Mouse (Mus musculus) C2C12 (cell line): Measurements from ENCODE around the gene Pard3b. TPM values are rescaled to one million over a fixed set of nuclear protein-coding genes. Genes with fewer than 3 reads are reported as not detected.

ENCODE experiments used
- H3K27me3 ChIP-seq: one replicate; pipeline ENCODE4 v1.6.1; 2011; ENCODE audit not compliant: control insufficient read depth, insufficient read depth, insufficient read length
- H3K36me3 ChIP-seq: one replicate; pipeline ENCODE4 v1.6.1; 2011; ENCODE audit not compliant: control insufficient read depth, insufficient read depth
- H3K4me3 ChIP-seq: one replicate; pipeline ENCODE4 v1.5.1; 2011; ENCODE audit warnings: mild to moderate bottlenecking, control low read depth; ENCODE audit not compliant: poor library complexity, insufficient read depth, severe bottlenecking
- H3K79me2 ChIP-seq: one replicate; pipeline ENCODE4 v1.6.1; 2011; ENCODE audit not compliant: control insufficient read depth, insufficient read depth
- H3K79me3 ChIP-seq: one replicate; pipeline ENCODE4 v1.6.1; 2011; ENCODE audit warnings: low read depth, control low read depth
- H3ac ChIP-seq: one replicate; pipeline ENCODE3; 2011; ENCODE audit warnings: low read depth; ENCODE audit not compliant: control insufficient read depth, insufficient read length
- CEBPB ChIP-seq: IDR thresholded peaks from one replicate; pipeline ENCODE4 v1.6.1; 2011; ENCODE audit warnings: low read depth, mild to moderate bottlenecking, control low read depth, moderate library complexity
- CTCF ChIP-seq: IDR thresholded peaks from one replicate; pipeline ENCODE4 v1.5.1; 2011; ENCODE audit not compliant: control insufficient read depth, insufficient read depth, insufficient read length
- FOSL1 ChIP-seq: IDR thresholded peaks from one replicate; pipeline ENCODE4 v1.8.0; 2011; ENCODE audit warnings: mild to moderate bottlenecking, low read length; ENCODE audit not compliant: poor library complexity, insufficient read depth, severe bottlenecking
- MAX ChIP-seq: IDR thresholded peaks from one replicate; pipeline ENCODE4 v1.6.1; 2011; ENCODE audit warnings: mild to moderate bottlenecking, control low read depth
- MYOD1 ChIP-seq: IDR thresholded peaks from one replicate; pipeline ENCODE4 v1.6.1; 2011; ENCODE audit warnings: low read depth; ENCODE audit not compliant: control insufficient read depth, insufficient read length
- MYOG ChIP-seq: IDR thresholded peaks from one replicate; pipeline ENCODE4 v1.6.1; 2011; ENCODE audit not compliant: control insufficient read depth, insufficient read length; ENCODE audit errors: extremely low read depth
- USF1 ChIP-seq: IDR thresholded peaks from one replicate; pipeline ENCODE4 v1.6.1; 2011; ENCODE audit warnings: low read depth, mild to moderate bottlenecking, control low read depth, moderate library complexity
- polyA plus RNA-seq: library from polyadenylated mRNA; unstranded; fragments of >200 nt; fragmentation: generic; extraction: Trizol; gene quantifications from one replicate; pipeline ENCODE4 v1.2.1, GENCODE M21; 2012; ENCODE audit warnings: missing spikeins

Gene Pard3b
- polyA plus RNA-seq, 1 experiment = 0.20 TPM

DNA sequence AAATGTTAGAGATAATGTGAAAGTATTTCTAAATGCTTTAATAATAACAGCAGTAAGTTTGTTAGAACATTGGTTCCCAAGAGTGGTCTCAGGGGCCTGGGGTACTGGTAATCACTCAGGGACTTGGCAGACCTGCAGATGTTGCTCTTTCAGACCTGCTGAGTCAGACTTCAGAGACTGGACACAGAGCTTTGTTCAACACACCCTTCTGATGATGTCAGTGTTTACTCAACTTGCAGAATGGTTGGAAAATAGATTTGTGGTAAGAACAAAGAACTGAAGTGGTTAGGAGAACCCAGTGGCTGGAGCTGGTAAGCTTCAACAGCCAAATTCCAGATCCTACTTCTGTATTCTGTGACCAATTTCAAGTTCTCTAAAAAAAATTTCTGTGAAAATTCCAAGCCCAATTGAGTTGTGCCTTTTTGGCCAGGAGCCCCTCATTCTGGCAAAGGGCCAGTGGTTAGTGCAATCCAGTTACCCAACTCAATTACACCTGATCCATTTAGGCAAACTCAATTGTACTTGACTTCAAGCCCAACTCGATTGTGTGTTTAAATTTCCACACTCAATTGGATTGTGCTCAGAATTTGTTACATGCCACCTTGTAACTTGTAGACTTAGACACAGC lies 536.5 kb downstream of the Pard3b start:
- Histone ChIP-seq H3K79me3 (no peaks in the 10 kb centered on the region), H3K4me3 (no peak overlapping the region), H3K79me2 (no peaks in the 10 kb centered on the region), H3ac (no peak overlapping the region), H3K27me3 (no peaks in the 10 kb centered on the region), H3K36me3 (no peaks in the 10 kb centered on the region)
- TF ChIP-seq MYOD1 = no peak
- no peak for TF ChIP-seq MAX
- no peak for TF ChIP-seq USF1
- TF ChIP-seq MYOG = no peak
- TF ChIP-seq CEBPB = no peak
- no peak for TF ChIP-seq FOSL1
- TF ChIP-seq CTCF = no peak

GRCm38 (mm10) chr1:62181638-62182037 lies 543.0 kb downstream of the Pard3b start:
- Histone ChIP-seq H3K79me2 (no peaks in the 10 kb centered on the region), H3K79me3 (no peaks in the 10 kb centered on the region), H3K27me3 (no peaks in the 10 kb centered on the region), H3K4me3 (no peak overlapping the region), H3ac (no peak overlapping the region), H3K36me3 (no peaks in the 10 kb centered on the region)
- TF ChIP-seq FOSL1 (no peak), MYOG (no peak), MAX (no peak), CTCF (no peak), CEBPB (no peak), USF1 (no peak), MYOD1 (no peak)

DNA sequence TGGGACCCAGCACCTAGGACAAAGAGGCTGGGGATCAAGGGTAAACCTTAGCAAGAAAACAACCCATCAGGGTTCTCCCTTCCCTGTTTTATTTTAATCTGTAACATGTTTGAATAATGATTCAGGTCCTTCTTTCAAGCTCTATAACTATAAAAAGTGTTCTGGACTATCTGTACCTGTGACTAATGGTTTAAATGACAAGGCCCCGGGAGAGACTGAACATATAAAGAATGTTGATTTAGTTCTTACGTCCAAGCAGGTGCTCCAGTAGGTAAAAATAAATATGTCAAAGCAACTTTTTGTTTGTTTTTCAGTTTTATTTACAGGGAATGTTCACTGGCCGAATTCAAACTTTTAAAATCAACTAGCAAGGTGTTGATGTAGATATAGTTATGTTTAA lies 544.0 kb downstream of the Pard3b start:
- no peak overlapping the region for H3K4me3 ChIP-seq
- no peaks in the 10 kb centered on the region for H3K36me3 ChIP-seq
- no peaks in the 10 kb centered on the region for H3K27me3 ChIP-seq
- H3K79me3 ChIP-seq = no peaks in the 10 kb centered on the region
- TF ChIP-seq FOSL1 = no peak
- TF ChIP-seq MAX = no peak
- no peak for TF ChIP-seq CTCF
- no peak for TF ChIP-seq MYOD1
- no peak for TF ChIP-seq CEBPB
- TF ChIP-seq USF1 = no peak
- TF ChIP-seq MYOG = no peak
- no peak overlapping the region for H3ac ChIP-seq
- H3K79me2 ChIP-seq = no peaks in the 10 kb centered on the region

DNA sequence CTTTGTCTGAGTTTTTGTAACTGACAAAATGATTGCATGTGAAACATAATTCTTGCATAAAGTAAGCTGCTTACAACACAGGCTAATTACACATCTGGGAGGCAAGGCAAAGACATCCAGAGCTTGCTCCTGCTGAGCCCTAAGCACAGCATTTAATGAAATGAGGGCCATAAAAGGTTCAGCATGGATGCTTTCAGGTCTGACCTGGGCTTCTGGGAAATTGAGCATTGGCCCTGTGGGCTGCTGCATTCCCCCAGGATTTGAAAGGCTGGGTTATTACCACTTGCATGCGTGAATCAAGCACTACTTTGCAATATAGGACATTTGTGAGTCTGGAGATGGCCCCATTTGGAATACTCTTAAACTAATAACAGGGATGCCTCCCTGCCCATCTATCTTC lies 552.2 kb downstream of the Pard3b start:
- TF ChIP-seq FOSL1 (no peak), MYOG (no peak), MAX (no peak), CEBPB (no peak), USF1 (no peak), MYOD1 (no peak), CTCF (no peak)
- Histone ChIP-seq H3K4me3 (no peak overlapping the region), H3K27me3 (no peaks in the 10 kb centered on the region), H3ac (no peak overlapping the region), H3K79me2 (no peaks in the 10 kb centered on the region), H3K79me3 (no peaks in the 10 kb centered on the region), H3K36me3 (no peaks in the 10 kb centered on the region)

DNA sequence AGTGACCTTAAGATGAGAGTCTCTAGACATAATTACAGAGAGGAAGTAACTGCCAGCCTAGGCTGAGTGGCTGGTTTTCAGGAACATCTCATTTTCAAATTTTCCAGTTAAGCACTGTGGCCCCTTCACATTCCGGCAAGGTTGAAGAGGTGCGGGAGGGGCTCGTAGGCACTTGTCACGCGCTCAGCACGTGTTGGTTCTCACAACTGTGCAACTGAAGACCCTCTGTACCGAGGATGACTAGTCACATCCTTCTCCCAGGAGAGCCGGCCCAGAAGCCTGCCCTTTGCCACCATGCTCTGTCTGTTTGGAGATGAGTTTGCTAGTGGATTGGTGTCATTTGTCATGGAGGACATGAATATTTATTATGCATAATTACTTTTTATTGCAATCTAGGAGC lies 558.9 kb downstream of the Pard3b start:
- H3K4me3 ChIP-seq = no peak overlapping the region
- no peaks in the 10 kb centered on the region for H3K79me2 ChIP-seq
- H3K27me3 ChIP-seq = no peaks in the 10 kb centered on the region
- TF ChIP-seq MAX (no peak), USF1 (no peak), MYOD1 (no peak), CTCF (no peak), MYOG (no peak), CEBPB (no peak), FOSL1 (no peak)
- no peaks in the 10 kb centered on the region for H3K79me3 ChIP-seq
- no peaks in the 10 kb centered on the region for H3K36me3 ChIP-seq
- H3ac ChIP-seq = no peak overlapping the region

DNA sequence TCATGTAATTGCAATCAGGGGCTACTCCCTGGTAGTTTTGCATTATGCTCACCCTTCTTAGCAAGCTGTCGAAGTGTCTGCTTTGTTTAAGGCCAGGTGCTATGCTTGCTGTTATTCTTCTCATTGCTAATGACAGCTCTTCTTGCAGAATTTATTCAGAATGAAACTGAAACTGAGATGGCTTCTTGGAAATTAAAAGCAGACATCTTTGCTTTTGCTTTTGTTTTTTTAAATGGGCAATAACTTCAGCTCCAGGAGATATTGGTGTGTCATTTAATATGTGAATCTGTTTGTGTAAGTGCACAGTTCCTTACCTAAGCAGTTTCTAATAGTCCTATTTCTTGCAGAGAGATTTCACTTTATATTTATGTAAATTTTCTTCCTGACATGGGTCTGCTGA lies 562.3 kb downstream of the Pard3b start:
- Histone ChIP-seq H3K79me3 (no peaks in the 10 kb centered on the region), H3ac (no peak overlapping the region), H3K79me2 (no peaks in the 10 kb centered on the region), H3K4me3 (no peak overlapping the region), H3K27me3 (no peaks in the 10 kb centered on the region), H3K36me3 (no peaks in the 10 kb centered on the region)
- no peak for TF ChIP-seq CEBPB
- TF ChIP-seq CTCF = no peak
- TF ChIP-seq USF1 = no peak
- no peak for TF ChIP-seq MYOG
- TF ChIP-seq MAX = no peak
- TF ChIP-seq MYOD1 = no peak
- no peak for TF ChIP-seq FOSL1
